Mouse (Mus musculus) gastrocnemius, postnatal 36 days (tissue): ENCODE measurements at regions not wholly inside any gene's neighbourhood (a gene's known extent, or its start where the extent isn't known, plus 50 kb on each side); places are given as distances from the start of the nearest gene placed in this dataset.

Source experiments
- DNase-seq, 2 experiments: peaks; one replicate each; pipeline ENCODE4 v3.0.0; 2022
- intact Hi-C: fragments of 180-260 bp; cut with DNase I; formaldehyde crosslinking; loops from one replicate; pipeline ENCODE4 v1.15.1; 2025

DNA sequence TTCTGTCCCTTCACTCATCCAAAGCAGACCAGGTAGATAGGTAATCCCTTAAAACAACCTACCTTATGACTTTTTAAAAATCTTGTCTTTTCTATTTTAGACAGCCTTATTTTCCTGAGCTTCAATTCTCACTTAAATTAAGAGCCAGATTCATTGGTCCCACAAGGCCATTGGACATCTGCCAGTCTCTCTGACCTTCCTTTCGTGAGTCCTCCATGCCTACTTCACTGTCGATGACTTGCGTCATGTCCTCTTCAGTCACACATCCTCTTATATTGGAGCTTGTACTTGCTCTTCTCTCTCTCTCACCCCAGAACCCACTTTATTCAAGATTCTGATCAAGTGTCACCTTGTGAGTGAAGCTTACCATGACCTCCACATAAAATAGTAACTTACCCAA is 542.0 kb upstream of the C030005K15Rik start:
- intact Hi-C loops, result no loop called here
- no peak for DNase-seq

DNA sequence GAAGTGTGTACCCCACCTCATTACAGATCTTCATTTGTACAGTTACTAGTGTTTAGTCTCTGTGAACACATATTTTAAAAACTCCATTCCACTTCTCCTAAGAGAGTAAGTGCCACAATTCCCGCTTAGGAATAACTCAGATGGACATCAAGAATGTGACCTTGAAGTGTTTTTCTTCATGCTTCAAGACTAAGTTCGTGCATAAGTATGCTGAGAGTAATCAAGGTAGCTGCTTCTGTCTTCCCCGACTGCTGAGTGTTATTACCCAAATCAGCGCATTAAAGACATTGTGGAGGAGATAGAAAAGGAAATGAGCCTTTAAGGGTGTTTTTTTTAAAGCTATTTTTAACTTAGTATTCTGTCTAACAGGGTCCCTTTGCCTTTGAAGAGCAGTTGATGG is 565.1 kb upstream of the C030005K15Rik start:
- no peak for DNase-seq
- intact Hi-C loops, result no loop called here

DNA sequence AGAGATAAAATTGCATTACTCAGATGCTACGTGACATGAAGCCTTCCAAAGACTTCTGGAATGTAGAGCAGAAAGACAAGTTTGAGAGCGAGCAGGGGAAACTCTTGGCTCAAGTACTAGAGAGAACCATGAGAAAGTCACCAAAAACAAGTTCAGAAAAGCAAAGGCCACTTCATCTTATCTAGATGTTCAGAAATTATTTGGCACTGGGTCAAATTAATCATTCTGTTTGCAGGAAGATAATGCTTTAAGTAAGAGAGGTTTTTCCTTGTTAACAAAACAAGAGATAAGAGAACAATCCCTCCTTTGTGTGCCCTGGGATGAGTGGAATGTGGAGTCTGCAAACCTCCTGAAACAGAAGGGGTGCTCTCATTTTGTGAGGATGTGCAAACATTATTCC is 565.6 kb upstream of the C030005K15Rik start:
- DNase-seq, result no peak
- intact Hi-C loops, result no loop called here

DNA sequence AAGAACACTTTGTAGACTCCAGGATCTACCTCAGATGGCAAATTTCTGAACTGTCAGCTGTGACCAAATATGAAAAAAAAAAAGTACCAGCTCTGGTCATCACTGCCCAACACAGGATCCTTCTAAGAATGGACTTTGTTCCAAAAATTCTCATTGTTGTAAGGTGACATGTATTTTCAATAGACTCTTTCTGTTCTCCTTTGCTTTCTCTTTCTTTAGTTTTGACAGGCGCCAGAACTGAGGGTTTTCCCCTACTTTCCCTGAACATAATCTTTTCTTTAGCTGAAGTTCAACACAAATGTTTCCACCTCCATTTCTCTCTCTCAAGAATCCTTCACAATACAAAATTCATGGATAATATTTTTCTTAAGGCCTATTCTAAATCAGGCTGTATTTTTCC is 579.1 kb upstream of the C030005K15Rik start:
- intact Hi-C loops, result no loop called here

DNA sequence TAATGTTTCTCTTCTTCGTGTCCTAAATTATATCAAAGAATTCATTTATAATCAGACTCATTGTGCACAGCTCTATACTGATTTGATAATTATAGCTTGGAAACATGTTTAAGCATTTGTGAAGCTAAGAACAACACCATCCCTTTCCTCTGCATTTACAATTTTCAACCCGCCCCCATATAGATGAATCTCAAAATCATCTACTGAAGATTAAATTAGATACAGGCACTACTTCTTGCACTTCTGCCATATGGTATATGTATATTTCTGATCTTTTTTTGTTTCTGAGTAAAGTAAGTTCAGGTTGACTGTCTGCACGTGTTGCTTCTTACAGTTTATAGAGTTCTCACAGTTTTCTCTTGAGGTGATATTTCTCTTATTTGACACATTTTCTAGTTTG is 583.1 kb upstream of the C030005K15Rik start:
- intact Hi-C loops, result no loop called here
- no peak for DNase-seq

More for the DNA sequence above, 579.1 kb upstream of the C030005K15Rik start:
- no peak for DNase-seq

DNA sequence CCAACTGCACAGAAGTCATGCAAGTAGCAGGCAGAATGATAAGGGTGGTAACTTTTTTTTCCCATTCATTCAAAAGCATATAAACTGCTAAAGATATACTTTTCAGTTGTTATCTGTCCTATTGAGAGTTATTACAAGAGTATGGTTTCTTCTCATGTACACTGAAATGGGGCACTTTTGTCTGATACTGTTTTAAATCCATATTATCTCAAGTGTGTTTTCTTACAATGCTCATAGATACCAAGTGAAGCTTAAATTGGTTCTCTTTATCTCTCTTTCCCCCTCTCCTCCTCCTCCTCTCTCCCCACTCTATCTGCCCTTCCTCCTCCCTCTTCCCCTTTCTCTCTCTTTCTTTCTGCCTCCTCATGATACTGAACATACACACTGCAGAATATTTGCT is 584.8 kb upstream of the C030005K15Rik start:
- DNase-seq, result no peak
- intact Hi-C loops, result no loop called here

DNA sequence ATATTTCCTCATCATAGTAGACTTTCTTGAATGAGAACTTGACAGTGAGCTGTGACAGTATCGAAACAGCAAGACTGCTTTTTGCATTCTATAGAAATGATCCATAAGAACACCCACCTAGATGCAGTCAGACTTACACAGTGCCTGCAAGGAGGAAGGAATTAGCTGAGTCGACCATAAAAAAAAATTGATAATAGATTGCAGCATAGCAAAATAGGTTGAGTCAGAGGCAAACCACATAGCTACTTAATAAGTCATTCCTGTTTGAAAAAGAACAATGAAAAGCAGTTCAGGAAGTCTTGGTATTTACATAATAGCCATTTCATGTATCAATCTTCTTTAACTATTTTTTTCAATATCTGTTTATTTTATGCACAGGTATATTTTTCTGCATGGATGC is 591.9 kb upstream of the C030005K15Rik start:
- DNase-seq, result no peak
- intact Hi-C loops, result no loop called here

DNA sequence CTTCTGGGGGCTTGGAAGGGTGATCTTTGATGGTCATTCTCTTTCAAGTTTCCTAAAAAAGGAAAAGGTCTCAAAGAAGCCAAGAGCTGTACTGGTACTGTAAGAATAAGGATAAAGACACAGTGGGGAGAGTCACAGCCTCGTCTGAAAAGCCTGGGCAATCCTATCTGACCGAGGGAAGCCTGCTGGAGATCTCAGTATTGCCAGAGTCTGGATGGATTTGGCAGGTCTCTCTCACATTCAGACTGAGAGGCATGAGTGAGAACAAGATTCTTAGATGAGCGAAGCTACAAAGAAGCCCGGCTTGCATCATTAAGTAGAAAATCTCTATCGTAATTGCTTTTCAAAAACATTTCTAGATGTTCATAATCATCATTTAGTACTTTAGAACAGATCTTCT is 590.4 kb upstream of the Atp2b1 start:
- no peak for DNase-seq
- intact Hi-C loops, result no loop called here

DNA sequence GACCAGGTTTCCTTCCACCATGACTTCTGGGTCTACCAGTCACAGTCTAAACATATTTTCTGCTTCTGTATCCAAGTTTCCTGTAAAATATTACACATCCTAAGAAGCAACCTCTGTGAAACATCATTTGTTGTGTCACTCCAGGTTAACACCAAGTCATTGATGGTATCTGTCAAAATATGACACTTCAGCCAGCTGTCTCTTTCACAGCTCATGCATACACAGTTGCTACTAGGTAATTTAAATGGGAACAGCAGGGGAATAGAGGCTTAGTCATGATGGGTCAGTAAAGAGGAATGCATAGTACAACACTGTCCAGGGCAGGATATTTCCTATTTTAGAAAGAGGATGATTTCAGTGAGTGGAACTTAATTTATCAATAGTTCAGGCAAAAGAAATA is 589.6 kb upstream of the Atp2b1 start:
- intact Hi-C loops, result no loop called here
- no peak for DNase-seq

DNA sequence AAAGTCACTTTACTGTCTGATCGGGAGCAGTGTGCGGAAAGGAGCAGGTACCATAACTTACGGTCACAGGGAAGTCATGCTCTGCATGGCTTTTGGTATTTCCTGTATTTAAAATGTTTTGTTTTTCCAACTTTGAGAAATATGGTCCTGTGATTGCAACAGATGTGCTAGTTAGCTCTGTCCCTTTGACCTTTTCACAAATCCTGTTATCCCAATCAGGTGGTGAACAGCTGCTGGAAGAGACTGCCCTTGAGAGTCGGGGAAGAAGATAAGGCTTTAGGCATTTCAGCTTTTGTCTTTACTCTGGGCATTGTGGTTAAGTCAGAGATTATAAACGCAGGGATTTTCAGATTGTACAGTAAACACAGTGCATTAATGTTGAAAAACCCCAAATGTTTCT is 588.5 kb upstream of the Atp2b1 start:
- no peak for DNase-seq
- intact Hi-C loops, result no loop called here

DNA sequence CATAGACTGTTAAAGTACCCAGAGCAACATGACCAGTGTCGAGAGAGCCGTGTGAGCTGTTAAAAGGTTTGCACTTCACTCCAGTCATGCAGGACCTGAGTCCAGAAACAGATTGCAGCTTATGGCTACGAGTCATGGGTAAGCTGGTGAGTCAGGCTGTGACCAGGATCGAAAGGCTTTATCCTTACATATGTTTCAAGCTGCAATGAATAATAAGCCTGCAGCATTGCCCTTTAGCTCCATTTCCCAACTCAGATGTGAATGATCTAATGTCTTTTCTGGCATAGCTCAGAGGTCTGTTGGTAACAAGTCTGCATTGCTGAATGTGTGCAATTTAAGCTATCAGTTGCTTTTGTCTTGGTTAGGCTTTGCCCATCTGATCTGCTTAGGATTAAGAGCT is 581.5 kb upstream of the Atp2b1 start:
- DNase-seq, result no peak
- intact Hi-C loops, result no loop called here

DNA sequence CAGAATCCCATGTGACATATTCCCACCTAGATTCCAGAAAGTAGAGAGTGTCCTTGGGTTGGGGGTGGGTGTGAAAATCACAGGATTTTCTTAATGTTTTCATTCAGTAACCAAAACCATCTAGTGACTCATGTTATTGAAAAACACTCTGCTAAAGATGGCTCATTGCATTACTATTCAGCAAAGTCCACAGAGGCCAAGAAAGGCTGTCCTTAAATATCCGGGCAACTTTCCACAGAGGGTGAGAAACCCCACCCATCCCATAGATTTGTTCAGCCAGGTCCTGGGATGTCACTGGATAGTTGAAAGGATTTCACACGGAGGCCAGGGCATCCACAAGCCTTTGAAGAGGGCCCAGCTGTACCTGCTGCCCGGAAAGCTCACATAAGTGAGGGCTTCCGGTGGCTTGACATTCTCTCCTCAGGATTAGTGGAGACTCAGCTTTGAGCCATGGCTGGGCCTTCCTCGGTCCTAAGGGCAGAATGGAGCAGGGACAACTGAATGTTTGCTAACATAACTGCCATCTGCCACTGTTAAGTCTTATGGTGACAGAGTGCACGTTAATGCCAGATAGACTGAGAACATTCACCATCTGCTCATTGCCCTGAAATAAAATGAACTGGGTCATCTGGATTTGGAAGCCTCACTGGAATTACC is 580.7 kb upstream of the Atp2b1 start:
- DNase-seq, result peak; percentile 20 to 25
- intact Hi-C loops, result no loop called here

DNA sequence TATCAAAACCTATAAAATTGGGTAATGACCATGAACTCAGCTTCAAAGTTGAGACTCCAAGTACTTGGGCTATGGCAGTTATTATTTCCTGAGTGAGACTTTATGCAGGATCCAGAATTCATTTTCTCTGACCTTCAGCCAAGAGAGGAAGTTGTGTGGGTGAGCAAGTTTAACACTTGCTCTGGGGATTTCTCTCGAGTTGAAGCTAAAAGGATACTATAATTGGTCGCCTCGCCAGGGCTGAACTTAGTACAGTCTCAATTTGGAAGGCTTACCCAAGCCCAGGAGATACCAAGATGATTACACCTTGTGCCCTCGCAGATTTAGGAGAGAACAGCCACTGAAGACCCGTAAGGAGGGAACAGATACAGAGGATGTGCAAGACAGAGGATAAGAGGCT is 570.4 kb upstream of the Atp2b1 start:
- DNase-seq, result no peak

DNA sequence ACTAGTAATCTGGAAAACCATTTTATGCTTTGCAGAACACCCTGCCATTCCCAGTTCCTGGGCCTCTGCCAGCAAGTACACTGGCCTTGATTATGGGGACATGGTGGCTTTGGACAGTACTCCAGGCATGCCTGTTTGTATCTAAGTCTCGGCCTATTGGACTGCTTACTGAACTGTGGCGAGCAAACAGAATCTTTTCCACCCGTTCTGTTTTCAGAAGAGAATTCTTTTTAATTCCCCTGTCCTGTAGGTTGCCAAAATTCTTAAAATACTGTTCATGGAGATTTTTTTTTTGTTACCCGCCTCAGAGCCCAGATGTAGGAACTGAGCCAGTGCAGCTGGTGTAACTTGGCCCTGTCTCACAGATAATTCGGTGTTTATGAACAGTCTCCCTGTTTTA is 564.7 kb upstream of the Atp2b1 start:
- intact Hi-C loops, result no loop called here

More for the DNA sequence above, 570.4 kb upstream of the Atp2b1 start:
- intact Hi-C loops, result no loop called here

DNA sequence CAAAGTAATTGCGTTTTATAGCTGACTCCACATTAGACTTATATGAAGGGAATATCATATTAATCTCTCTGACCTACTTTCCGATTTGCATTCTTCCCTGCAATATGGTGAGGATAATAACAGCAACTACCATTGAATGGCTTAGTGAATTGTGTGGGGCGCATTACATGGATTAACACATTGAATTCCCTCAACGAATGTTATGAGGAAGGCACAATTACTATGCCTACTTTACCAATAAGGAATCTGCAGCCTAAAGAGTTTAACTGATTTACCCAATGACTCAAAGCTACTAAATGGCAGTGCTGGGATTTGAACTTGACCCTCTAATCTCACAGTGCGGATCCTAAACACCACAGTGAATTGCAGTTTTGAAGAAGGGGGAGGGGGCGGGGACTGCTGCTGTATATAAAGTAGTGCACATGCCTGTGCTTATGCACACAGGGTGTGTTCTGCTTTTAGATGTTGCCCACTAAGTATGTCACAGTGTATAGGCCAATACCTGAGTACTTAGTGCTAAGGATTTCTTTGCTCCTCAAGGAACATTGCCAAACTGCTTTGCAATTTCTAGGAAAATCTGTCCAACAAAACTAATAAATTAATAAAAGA is 563.8 kb upstream of the Atp2b1 start:
- intact Hi-C loops, result no loop called here
- DNase-seq, result no peak

More for the DNA sequence above, 564.7 kb upstream of the Atp2b1 start:
- DNase-seq, result peak; percentile 53 to 79

DNA sequence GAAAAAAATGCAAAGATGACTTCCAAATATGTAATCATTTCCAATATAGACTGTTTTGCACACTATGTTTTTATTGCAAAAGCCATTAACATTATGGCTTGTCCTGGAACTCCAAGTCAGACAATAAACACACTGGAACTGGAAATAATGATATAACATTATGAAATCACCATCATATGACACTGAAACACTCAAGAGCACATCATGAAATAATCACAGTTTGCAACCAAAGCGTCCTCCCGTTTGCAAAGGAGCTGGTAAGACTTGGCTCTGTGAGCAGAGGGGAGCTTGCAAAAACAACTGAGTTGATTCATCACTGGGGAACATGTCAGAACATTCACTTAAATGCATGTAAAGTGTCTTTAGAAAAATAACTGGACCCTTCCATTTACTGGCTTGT is 562.1 kb upstream of the Atp2b1 start:
- no peak for DNase-seq
- intact Hi-C loops, result no loop called here

DNA sequence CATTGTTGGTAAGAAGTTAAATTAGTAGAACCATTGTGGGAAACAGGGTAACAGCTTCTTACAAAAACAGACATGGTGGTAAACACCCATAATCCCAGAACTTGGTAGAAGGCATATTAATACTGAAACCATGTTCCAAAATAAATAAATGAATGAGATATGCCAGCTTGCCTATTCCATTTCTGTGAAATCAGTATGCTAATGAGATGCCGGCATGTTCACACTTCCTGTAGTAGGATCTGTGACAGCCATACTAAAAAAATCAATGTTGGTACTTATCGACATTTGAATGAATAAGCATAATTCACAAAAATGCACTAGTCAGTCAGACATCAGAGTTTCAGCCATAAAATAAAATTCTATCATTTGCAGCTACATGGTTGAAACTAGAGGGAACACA is 559.7 kb upstream of the Atp2b1 start:
- intact Hi-C loops, result no loop called here

DNA sequence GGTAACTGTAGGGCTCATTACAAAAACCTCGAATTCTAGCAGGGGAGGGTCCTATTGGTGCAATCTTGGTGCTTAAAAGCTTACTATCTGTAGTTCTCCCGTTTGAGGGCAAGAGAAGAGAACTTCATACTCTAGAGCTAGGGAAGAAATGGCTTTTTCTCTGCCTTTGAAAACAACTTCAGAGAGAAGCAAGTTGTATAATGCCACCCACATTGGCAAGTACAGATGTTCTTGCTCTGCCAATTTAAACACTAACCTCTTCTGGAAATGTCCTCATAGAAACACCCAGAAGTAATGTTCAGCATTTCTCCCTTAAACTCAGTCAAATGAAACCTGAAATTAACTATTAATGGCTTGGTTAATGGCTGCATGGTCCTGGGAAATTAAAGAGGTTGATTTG is 549.6 kb upstream of the Atp2b1 start:
- intact Hi-C loops, result no loop called here
- DNase-seq, result no peak

More for the DNA sequence above, 559.7 kb upstream of the Atp2b1 start:
- no peak for DNase-seq

DNA sequence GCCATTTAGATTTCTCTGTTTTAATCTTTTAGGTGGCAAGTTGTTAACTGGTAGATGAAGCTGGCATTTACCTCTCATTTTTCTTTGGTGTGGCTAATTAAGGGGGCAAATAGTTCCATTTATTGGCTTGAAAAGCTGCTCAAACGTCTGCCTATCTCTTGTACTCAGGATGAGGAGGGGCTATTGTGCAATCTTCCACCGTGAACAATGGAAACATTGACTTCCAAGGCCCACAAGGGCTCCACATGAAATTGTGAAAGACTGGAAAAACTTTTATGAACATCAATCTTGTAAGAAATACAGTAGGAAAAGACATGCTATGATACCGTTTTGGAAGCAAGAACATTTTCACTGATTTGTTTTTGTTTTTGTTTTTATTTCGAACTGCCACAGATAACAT is 541.6 kb upstream of the Atp2b1 start:
- intact Hi-C loops, result no loop called here
- DNase-seq, result no peak

DNA sequence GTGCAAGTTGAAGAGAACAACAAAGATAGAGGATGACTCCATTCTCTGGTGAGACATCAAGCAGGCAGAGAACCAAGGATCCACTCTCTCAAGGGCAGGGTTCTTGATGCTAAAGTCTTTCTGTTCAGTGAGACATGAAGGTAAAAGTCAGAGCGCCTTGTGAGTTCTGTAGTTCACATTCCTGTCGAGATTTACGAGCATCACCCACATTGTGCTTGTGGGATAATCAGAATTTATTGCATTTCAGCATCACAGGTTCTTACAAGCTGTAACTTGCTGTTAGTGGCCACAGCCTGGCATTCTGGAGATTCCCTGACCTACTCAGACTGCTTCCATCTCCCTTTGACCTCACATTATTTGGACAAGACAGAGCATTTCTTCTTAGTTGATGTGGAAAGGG is 540.9 kb upstream of the Atp2b1 start:
- intact Hi-C loops, result no loop called here
- DNase-seq, result no peak

DNA sequence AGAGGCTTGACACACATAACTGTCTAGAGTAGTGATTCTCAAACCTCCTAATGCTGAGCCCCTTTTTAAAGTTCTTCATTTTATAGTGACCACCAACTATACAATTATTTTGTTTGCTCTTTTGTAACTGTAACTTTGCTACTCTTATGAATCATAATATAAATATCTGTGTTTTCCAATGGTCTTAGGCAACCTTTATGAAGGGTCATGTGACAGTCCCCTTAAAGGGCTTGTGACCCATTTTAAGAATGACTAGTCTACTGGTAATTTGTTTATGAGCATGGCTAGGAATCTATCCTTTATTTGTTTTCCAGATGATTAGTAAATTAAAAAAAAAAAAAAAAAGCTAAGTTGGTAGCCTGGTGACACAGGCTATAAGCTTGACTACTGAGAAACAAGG is 539.5 kb upstream of the Atp2b1 start:
- DNase-seq, result no peak
- intact Hi-C loops, result no loop called here

DNA sequence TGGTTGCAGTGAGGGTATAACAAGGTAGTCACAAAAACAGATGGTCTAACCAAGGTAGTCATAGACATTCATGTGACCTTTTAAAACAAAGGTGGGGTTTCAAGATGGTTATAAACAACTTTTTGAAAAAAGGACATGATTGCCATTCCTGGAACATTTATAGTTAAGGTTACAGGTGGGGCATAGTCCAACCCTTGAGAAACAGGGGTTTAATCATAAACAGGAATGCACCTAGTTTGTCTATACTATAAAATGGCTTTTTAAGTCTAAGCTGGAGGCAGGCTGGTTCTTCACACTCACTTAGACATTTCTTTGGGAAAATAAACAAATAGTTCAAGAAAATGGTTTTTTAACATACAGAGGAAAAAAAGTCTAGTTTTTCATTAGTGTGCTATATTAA is 525.7 kb upstream of the Atp2b1 start:
- no peak for DNase-seq
- intact Hi-C loops, result no loop called here

DNA sequence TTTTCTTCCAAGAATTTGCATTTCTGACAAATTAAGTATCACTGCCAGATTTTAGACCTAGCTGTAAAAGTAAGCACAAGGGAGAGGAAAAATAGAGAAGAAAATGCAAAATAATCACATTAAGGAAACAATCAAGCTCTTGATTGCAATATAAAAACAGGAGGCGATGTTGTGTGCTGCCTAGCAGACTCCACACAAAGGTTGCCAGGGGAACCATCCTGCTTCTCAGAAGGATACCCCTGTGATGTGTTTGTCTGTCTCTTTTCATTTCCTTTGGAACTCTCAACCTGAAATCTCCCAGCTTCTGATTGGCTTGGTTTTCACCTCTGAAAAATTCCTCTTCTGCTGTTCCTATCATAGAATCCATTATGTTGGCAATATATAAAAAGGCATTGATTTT is 514.3 kb upstream of the Atp2b1 start:
- intact Hi-C loops, result no loop called here

More for the DNA sequence above, 514.3 kb upstream of the Atp2b1 start:
- no peak for DNase-seq
